Mouse (Mus musculus) cortical plate, adult 2 months (tissue): ENCODE measurements at regions not wholly inside any gene's neighbourhood (a gene's known extent, or its start where the extent isn't known, plus 50 kb on each side); places are given as distances from the start of the nearest gene placed in this dataset.

Experiments
- H3K27ac ChIP-seq: fragments of 200-500 bp; 2 replicates; pipeline ENCODE4 v1.5.1; 2012; ENCODE audit warnings: low read length, control low read depth, inconsistent platforms; ENCODE audit not compliant: insufficient read depth
- H3K4me1 ChIP-seq: fragments of 200-500 bp; 2 replicates; pipeline ENCODE4 v1.6.1; 2011; ENCODE audit warnings: low read length; ENCODE audit not compliant: control insufficient read depth, insufficient read depth
- H3K4me3 ChIP-seq: fragments of 200-500 bp; 2 replicates; pipeline ENCODE4 v1.5.1; 2011; ENCODE audit warnings: mild to moderate bottlenecking, low read length, control low read depth; ENCODE audit not compliant: insufficient read depth
- CTCF ChIP-seq: fragments of 200-500 bp; IDR thresholded peaks from 2 replicates; pipeline ENCODE4 v1.5.1; 2011; ENCODE audit warnings: mild to moderate bottlenecking, control low read depth, low read length; ENCODE audit not compliant: insufficient read depth; ENCODE audit errors: extremely low read depth
- POLR2A ChIP-seq: fragments of 200-500 bp; IDR thresholded peaks from 2 replicates; pipeline ENCODE4 v1.6.1; 2011; ENCODE audit warnings: mild to moderate bottlenecking, low read length, control low read depth; ENCODE audit not compliant: insufficient read depth; ENCODE audit errors: extremely low read depth

DNA sequence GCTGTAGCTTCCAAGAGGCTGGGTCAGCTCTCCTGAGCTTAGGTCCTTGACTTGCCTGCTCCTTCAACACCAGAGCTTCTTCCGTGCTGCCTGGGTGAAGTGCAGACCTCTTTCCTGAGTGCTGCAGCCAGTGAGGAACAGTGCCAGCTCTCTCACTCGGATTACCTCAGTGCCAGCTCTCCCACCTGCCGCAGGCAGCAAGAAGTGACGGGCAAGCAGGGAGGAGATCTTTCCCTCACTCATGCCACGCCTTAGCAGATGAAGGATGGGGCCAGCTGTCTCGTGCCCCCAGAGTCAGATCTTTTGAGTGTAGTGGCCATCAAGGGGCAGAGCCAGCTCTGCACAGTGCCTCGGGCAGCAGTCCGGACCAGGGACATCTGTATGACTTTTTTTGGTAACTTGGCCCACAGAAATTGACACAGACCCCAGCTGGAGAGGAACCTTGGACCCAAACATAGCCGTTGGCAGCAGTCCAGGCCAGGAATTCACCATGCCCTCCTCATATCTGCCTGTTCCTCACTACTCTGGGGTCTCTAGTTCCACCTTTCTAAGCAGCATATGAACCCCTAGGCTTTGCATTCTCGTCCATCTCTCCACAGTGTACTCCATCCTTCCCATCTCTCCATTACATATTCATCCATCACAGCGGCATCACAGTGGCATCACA, 263.9 kb upstream of the Kcnip4 start:
- TF ChIP-seq POLR2A (no peak), CTCF (no peak)
- Histone ChIP-seq H3K4me1 (no peaks in the 10 kb centered on the region), H3K4me3 (no peak overlapping the region), H3K27ac (no peak overlapping the region)

DNA sequence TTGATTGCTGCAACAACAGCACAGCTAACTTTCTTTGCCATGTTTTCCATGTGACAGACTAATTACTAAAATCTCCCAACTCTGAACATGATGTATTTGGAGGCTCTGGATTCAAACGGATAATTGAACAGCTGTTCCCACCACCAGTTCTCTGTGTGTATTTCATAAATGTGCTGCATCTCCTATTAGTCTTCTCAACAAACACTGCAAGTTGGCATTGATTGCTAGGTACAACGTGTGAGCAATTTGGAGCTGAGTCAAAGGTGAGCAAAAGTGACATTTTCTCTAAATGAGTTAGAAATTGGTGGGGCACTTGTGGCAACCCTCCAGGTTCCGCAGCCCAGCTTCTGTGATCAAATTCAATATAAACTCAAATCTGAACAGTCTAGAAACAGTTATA, 259.0 kb upstream of the Kcnip4 start:
- Histone ChIP-seq H3K4me1 (no peaks in the 10 kb centered on the region), H3K4me3 (no peak overlapping the region), H3K27ac (no peak overlapping the region)
- no peak for TF ChIP-seq CTCF

DNA sequence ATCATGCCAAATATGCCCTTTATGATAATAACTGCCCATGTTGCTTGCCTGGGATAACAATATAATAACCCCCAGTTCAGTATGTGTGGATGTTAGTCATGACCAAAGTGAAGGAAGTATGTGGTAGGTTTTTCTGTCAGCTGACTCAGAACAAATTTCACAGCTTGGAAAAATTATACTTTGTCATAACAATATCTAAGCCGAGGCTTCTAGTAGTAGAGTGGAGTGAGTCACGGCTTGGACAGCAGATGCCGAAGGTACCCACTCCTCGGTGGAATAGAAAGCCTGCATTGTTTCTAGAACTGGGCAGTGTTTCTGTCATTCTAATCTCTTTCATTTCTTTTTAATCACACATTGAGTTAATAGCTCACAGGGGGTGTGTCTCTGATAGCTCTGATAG, 236.3 kb upstream of the Kcnip4 start:
- H3K27ac ChIP-seq: no peak overlapping the region
- TF ChIP-seq CTCF (no peak), POLR2A (no peak)
- H3K4me3 ChIP-seq: no peak overlapping the region
- H3K4me1 ChIP-seq: no peaks in the 10 kb centered on the region

DNA sequence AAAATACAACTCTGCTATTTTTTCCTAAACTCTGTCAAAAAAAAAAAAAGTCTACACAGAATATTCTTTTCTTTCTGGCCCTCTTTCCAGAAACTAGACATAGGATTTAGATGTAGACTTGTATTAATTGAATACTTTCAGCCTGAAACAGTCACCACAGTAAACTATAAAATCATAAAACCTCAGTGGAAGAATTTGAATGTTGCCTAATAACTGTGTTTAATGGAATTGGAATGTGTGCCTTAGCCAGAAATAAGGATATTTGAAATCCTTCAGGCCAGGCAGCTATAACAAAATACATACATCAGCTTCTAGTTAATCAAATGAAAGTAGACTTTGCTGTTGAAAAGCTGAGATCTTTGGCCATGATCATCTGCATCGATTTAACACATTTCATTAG, 230.8 kb upstream of the Kcnip4 start:
- no peaks in the 10 kb centered on the region for H3K4me1 ChIP-seq

DNA sequence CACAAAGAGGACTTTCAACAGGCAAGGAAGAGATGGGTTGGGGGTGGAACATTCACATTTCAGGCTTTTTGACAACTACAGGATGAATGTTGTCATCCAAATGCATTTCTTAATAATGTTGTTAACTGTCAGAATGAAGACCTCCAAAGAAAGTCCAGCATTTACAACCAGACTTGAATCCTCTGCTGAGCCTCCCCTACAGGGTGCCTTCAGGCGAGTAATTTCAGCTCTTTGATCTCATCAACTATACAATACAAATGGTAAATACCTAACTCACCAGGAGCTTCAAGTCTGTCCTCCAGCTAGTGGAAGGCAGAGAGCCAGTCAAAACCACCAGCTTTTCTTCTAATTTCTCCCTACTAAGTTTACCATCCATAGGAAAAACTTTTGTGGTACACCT, 187.9 kb upstream of the Kcnip4 start:
- no peak for TF ChIP-seq POLR2A
- no peak for TF ChIP-seq CTCF
- H3K4me3 ChIP-seq: no peak overlapping the region
- H3K4me1 ChIP-seq: no peaks in the 10 kb centered on the region
- H3K27ac ChIP-seq: no peak overlapping the region

More for the DNA sequence above, 230.8 kb upstream of the Kcnip4 start:
- Histone ChIP-seq H3K27ac (no peak overlapping the region), H3K4me3 (no peak overlapping the region)
- TF ChIP-seq POLR2A (no peak), CTCF (no peak)

DNA sequence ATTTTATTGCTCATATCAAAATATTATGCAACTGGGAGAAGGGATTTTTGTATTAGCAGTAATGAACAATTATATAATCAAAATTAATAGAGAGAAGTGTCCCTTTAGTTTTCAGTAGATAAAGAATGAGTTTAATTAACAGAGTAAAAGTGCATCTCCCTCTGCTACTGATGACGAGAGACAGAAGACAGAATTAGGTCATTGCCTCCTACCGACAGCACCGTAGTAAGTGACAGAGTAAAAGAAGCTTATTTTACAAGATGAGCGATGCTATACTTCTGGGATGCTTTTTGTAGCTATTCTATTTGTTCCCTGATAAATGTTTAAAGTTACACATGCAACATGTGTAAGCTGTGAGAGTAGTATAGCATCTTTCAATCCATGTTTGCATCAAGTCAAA, 157.4 kb upstream of the Kcnip4 start:
- Histone ChIP-seq H3K27ac (no peak overlapping the region), H3K4me3 (no peak overlapping the region), H3K4me1 (no peaks in the 10 kb centered on the region)
- TF ChIP-seq POLR2A: no peak

GRCm38 (mm10) chr5:49681514-49681913, 156.8 kb upstream of the Kcnip4 start:
- Histone ChIP-seq H3K4me3 (no peak overlapping the region), H3K27ac (no peak overlapping the region), H3K4me1 (no peaks in the 10 kb centered on the region)
- TF ChIP-seq CTCF (no peak), POLR2A (no peak)

DNA sequence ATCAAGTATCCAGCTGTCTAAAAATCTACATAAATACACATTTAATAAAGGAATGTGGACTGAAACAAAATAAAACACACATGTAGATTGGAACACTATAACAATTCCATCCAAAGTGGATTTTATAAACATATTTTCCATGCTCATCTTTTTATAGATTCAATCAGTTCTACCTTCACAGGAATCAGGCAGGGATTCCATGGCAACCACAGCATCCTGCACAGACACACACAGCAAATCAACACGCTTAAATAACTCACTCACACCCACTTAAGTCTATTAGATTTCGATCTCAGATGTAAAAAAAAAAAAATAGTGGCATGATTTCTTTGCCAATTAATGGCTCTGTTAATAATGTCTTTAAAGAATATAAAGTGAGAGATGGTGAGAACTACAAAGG, 151.2 kb upstream of the Kcnip4 start:
- TF ChIP-seq CTCF (no peak), POLR2A (no peak)
- H3K4me1 ChIP-seq: no peaks in the 10 kb centered on the region
- H3K27ac ChIP-seq: no peak overlapping the region
- no peak overlapping the region for H3K4me3 ChIP-seq

GRCm38 (mm10) chr5:49665196-49665595, 140.5 kb upstream of the Kcnip4 start:
- TF ChIP-seq POLR2A (no peak), CTCF (no peak)

DNA sequence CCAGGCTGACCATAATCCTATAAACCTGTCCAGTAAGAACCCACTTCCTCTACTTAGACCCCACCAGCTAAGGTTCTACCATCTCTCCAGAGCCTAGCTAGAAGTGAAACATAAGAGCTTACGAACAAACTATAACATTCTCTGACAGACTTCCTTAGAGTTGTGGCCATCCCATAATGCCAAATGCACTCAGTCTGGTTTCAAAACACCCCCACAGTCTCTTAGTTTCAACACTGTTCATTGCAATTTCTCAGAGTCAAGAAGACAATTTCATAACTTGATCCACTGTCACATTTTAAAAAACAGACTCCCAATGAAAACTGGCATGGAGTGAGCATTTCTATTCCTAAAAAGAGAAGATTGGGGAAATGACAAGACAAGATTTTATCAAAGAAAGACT, 139.2 kb upstream of the Kcnip4 start:
- no peak overlapping the region for H3K4me3 ChIP-seq
- H3K27ac ChIP-seq: no peak overlapping the region
- H3K4me1 ChIP-seq: no peaks in the 10 kb centered on the region
- TF ChIP-seq POLR2A (no peak), CTCF (no peak)

More at GRCm38 (mm10) chr5:49665196-49665595, 140.5 kb upstream of the Kcnip4 start:
- no peak overlapping the region for H3K27ac ChIP-seq
- H3K4me1 ChIP-seq: no peaks in the 10 kb centered on the region
- no peak overlapping the region for H3K4me3 ChIP-seq
